Mouse (Mus musculus): ENCODE results near the gene Rgs7bp. TPM values are rescaled to one million over a fixed set of nuclear protein-coding genes. Genes with fewer than 3 reads are reported as not detected.

The Rgs7bp gene
- total RNA-seq, 2 experiments from 2014 or later: 166 to 173 TPM

DNA sequence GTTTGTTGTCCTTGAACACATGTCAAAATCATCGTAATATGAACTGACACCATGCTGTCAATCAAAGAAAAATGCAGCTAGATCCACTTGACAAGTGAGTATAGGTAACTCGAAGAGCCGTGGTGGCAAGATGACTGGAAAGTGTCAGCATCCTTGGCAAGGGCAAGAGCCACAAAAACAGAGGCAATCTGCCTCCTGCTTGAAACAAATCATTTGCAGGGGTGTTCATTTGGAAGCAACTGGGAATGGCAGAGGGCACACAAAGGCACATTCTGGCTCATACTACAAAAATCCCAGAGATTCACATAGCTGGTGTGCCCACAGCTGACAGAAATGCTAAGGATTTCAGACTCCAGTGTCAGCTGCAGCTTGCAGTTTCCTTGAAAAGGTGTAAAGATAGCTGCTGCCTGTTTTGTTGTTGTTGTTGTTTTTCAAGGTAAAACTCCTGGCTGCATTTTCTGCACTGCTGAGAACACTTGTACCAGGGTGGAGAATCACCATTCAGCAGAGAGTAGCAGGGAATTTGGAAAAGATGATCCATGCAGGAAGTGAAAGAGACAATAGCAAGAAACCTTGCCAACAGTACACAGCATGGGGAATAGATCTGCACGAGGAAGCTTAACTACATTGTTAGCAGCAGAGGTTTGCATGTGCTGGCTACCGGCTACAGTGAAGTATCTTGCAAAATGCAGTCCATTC is 52.4 kb downstream of the Rgs7bp start:
- DNase-seq (ENCODE audit: extremely low spot score in 1 of 2, low spot score in 2 of 2): no peak

GRCm38 (mm10) chr13:105001714-105002113 is 53.0 kb downstream of the Rgs7bp start:
- H3K27ac ChIP-seq: no peak overlapping the region; the same call in 1 of the 2 replicates
- DNase-seq (ENCODE audit: extremely low spot score in 1 of 2, low spot score in 2 of 2): no peak
- intact Hi-C loops (cut with DNase I): loop anchor here (2.0 kb wide), 1 partner anchor 19 kb away; no protein-coding TSS in a partner anchor
- no peak for TF ChIP-seq CTCF (IDR thresholded peaks at IDR 0.05)
- H3K4me3 ChIP-seq: no peak overlapping the region

More for the DNA sequence above, 52.4 kb downstream of the Rgs7bp start:
- Histone ChIP-seq H3K27ac (peak overlapping the region; percentile 56; the same call in 1 of the 2 replicates), H3K4me3 (no peak overlapping the region)
- no peak for TF ChIP-seq CTCF (IDR thresholded peaks at IDR 0.05)
- intact Hi-C loops (cut with DNase I): no loop called here

DNA sequence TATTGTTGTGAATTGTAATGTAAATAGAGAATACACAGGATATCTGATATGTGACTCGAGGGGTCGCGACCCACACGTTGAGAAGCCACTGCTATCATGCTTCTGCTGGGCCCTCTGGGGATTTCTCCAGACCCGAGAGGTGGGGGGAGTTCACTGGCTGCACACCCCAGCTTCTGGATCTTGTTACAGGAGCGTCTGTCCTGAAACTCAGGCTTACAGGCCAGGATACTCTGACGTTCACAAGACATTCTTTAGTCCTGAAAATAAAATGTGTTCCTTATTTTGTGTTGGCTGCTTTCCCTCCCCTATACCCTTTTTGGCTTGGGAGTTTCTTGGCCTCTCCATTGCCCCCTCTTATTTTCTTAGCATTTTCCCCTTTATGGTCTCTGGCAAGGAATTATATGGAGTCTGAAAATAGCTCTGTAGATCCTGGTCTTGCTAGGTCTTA is 65.9 kb downstream of the Rgs7bp start:
- TF ChIP-seq CTCF (IDR thresholded peaks at IDR 0.05): no peak

GRCm38 (mm10) chr13:104988009-104988540 is 66.7 kb downstream of the Rgs7bp start:
- Histone ChIP-seq H3K27ac (peak overlapping the region; percentile 20; the same call in 1 of the 2 replicates), H3K4me3 (no peak overlapping the region)
- TF ChIP-seq CTCF (IDR thresholded peaks at IDR 0.05): no peak
- DNase-seq (ENCODE audit: extremely low spot score in 1 of 2, low spot score in 2 of 2): no peak
- intact Hi-C loops (cut with DNase I): no loop called here

More for the DNA sequence above, 65.9 kb downstream of the Rgs7bp start:
- Histone ChIP-seq H3K4me3 (no peak overlapping the region), H3K27ac (no peak overlapping the region; the same call in 1 of the 2 replicates)
- no peak for DNase-seq (ENCODE audit: extremely low spot score in 1 of 2, low spot score in 2 of 2)
- intact Hi-C loops (cut with DNase I): no loop called here

- TF ChIP-seq CTCF (IDR thresholded peaks at IDR 0.05): no peak
- Histone ChIP-seq H3K27ac (no peak overlapping the region), H3K4me3 (no peak overlapping the region)
- DNase-seq (ENCODE audit: extremely low spot score in 1 of 2, low spot score in 2 of 2): no peak
- intact Hi-C loops (cut with DNase I): no loop called here
These were observed 69.0 kb downstream of the Rgs7bp start for GRCm38 (mm10) chr13:104985691-104986090.

DNA sequence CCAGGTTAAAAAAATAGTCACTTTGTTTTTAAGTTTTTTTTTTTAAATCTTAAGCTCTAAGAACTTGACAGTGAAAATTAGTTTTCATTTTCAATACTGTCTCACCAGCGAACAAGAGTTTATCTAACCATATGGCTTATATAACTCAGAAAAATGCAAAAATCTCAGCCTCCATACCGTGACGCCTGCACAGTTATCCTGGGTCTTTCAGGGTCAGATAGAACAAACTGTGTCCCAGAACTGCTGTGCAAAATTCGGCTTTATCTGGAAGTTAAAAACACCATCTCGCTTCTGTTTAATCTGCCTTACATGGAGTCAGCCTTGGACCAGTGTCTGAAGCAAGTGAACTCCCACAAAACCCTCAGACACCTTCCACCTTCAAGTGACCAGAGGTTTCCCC is 70.7 kb downstream of the Rgs7bp start:
- H3K4me3 ChIP-seq: no peak overlapping the region
- peak overlapping the region; percentile 88 for H3K27ac ChIP-seq
- TF ChIP-seq CTCF (IDR thresholded peaks at IDR 0.05): no peak
- DNase-seq (ENCODE audit: extremely low spot score in 1 of 2, low spot score in 2 of 2): no peak
- intact Hi-C loops (cut with DNase I): loop anchor here (1.0 to 2.0 kb wide), 3 partner anchors 17 to 70 kb away; partner anchors contain the start of gene Rgs7bp

DNA sequence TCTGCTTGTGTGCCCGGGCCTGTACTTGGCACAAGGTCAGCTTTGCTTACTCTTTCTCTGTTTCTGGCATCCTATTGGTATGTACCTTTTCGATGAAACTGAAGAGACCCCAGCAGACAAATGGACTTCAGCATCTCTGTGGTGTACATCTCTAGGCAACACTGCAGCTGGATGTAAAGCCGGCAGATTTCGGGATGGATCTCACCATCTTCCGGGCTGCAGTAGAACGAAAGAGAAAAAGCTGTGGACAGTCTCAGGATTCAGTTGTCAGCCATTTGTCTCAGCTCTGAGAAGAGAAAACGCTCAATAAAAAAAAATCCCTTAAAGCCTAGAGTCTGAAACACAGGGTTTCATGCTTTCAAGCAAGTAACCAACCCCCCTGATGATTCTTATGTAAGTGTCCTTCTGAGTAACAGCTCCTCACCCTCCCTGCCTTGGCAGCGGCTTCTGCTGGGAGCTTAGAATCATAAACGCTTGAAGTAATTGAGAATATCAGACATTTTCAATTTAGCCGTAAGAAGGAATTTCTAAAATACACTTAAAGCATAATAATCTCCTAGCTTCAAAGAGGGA is 71.9 kb downstream of the Rgs7bp start:
- intact Hi-C loops (cut with DNase I): loop anchor here (1.0 to 2.0 kb wide), 3 partner anchors 18 to 71 kb away; partner anchors contain the start of gene Rgs7bp
- H3K4me3 ChIP-seq: no peak overlapping the region
- no peak for DNase-seq (ENCODE audit: extremely low spot score in 1 of 2, low spot score in 2 of 2)
- no peak for TF ChIP-seq CTCF (IDR thresholded peaks at IDR 0.05)
- peak overlapping the region; percentile 88 for H3K27ac ChIP-seq

DNA sequence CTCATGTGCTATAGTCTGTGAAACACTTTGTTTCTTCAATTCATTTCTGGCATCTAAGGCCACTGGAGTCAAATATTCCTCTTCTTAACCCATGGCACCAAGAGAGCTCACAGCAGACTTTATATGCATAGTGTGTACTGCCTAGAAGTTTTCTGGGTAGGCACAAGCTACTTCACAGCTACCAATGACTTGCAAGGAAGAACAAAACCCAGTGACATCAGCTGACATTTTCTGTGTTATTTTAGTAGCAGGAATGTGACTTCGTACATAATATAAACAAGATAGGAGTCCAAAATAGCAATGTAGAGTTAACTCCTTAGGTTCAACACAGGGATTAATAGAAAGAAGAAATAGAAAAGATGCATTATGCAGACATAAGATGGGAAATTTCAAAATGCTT is 76.6 kb downstream of the Rgs7bp start:
- intact Hi-C loops (cut with DNase I): no loop called here
- TF ChIP-seq CTCF (IDR thresholded peaks at IDR 0.05): no peak

GRCm38 (mm10) chr13:104967486-104967885 is 87.2 kb downstream of the Rgs7bp start:
- Histone ChIP-seq H3K27ac (no peak overlapping the region), H3K4me3 (no peak overlapping the region)
- DNase-seq (ENCODE audit: extremely low spot score in 1 of 2, low spot score in 2 of 2): no peak
- intact Hi-C loops (cut with DNase I): no loop called here
- TF ChIP-seq CTCF (IDR thresholded peaks at IDR 0.05): no peak

More for the DNA sequence above, 76.6 kb downstream of the Rgs7bp start:
- Histone ChIP-seq H3K4me3 (no peak overlapping the region), H3K27ac (no peak overlapping the region)
- DNase-seq (ENCODE audit: extremely low spot score in 1 of 2, low spot score in 2 of 2): no peak

- no peak overlapping the region for H3K4me3 ChIP-seq
- no peak for DNase-seq (ENCODE audit: extremely low spot score in 1 of 2, low spot score in 2 of 2)
- no peak for TF ChIP-seq CTCF (IDR thresholded peaks at IDR 0.05)
- intact Hi-C loops (cut with DNase I): loop anchor here (1.0 to 2.0 kb wide), 2 partner anchors 75 to 91 kb away; partner anchors contain the start of gene Rgs7bp
- peak overlapping the region; percentile 48 for H3K27ac ChIP-seq
These were observed 91.0 kb downstream of the Rgs7bp start for GRCm38 (mm10) chr13:104963716-104964115.

- no peak for TF ChIP-seq CTCF (IDR thresholded peaks at IDR 0.05)
- Histone ChIP-seq H3K4me3 (no peak overlapping the region), H3K27ac (peak overlapping the region; percentile 72)
- intact Hi-C loops (cut with DNase I): loop anchor here (1.0 to 2.0 kb wide), 2 partner anchors 76 to 91 kb away; partner anchors contain the start of gene Rgs7bp
- DNase-seq (ENCODE audit: extremely low spot score in 1 of 2, low spot score in 2 of 2): peak; percentile 57 to 61
These were observed 91.9 kb downstream of the Rgs7bp start for GRCm38 (mm10) chr13:104962716-104963411.

All from left cerebral cortex, adult 2 months (tissue).